Comparison of ENCODE assay signal across 16 mouse cellular contexts in genomic region chr11:28760751-28761150, GRCm38 (mm10).
DNase-seq lines count a peak whose midpoint lies in the region.
"Had no signal": no experiment of that assay in that cellular context is flagged by ENCODE, and none has a peak within 500 bp of the region (broad histone marks: within the 10 kb centered on the region; RNA-seq: fewer than 3 reads in every experiment).

No protein-coding gene starts in this region.

- peak; percentile 9 for DNase-seq in heart, adult 8-10 months (ENCODE audit: low spot score)
- no peak for DNase-seq in heart, postnatal 10 days
- DNase-seq in NIH3T3 (ENCODE audit: low read depth) = peak; percentile 14
- peak; percentile 12 for DNase-seq in skeletal muscle tissue, adult 2 months (ENCODE audit: low read depth, low spot score)
- DNase-seq in MN1 (ENCODE audit: low spot score) = no peak
- DNase-seq: adrenal gland, adult 2 months; adrenal gland, postnatal 10 days; adrenal gland, postnatal 25 days; cerebellum, adult 11 months; cerebellum, adult 18-20 months; cerebellum, adult 8-10 months; cerebellum, adult 9-11 months; cerebellum, postnatal 14 days; cerebellum, postnatal 36 days; embryo, embryonic 11 days; forebrain, postnatal 0 days had no signal

- intact Hi-C loops in heart, postnatal 10 days (cut with DNase I) = no loop called here

Comparison
In these comparisons a context has a peak if more than half of its experiments do, and no peak if none do; other contexts are left out.
1. DNase-seq: peak in heart, adult 8-10 months (single experiment), NIH3T3 (single experiment) and skeletal muscle tissue, adult 2 months (single experiment); none in heart, postnatal 10 days (0 of 2) and MN1 (single experiment).